Mouse (Mus musculus): ENCODE results near the gene Pigb. TPM values are rescaled to one million over a fixed set of nuclear protein-coding genes. Genes with fewer than 3 reads are reported as not detected.
A peak's percentile ranks its signal among the peaks of the same experiment; 100 is the strongest.
"Not testable (repeated sequence)": the region's sequence is repeated elsewhere in the genome, so short reads cannot be mapped to it uniquely, and the experiment has no call there.

Gene Pigb
- total RNA-seq (2021), result 10 to 100 TPM; 12.4 to 13.5 TPM
- long read RNA-seq, experiment 1, partial matches to known transcripts, result 4 of 10 reads
- long read RNA-seq, experiment 1, other reads (novel, unspliced or antisense), result 2 of 10 reads
- long read RNA-seq, experiment 2, partial matches to known transcripts, result 3 of 4 reads
- long read RNA-seq, experiment 2, other reads (novel, unspliced or antisense), result 0 of 4 reads

- no peak for DNase-seq (ENCODE audit: low spot score in 2 of 2)
Measured at GRCm38 (mm10) chr9:73040080-73040479, at the start of gene Pigb. Pigb (minus strand) TSS chr9:73040378.

- DNase-seq (ENCODE audit: low spot score in 2 of 2), result no peak
Measured at GRCm38 (mm10) chr9:73089222-73089920, 49.2 kb upstream of the Pigb start.

GRCm38 (mm10) chr9:73087581-73087980 lies 47.4 kb upstream of the Pigb start:
- DNase-seq (ENCODE audit: low spot score in 2 of 2), result no peak

GRCm38 (mm10) chr9:73087121-73087520 lies 46.9 kb upstream of the Pigb start:
- DNase-seq (ENCODE audit: low spot score in 2 of 2), result no peak

GRCm38 (mm10) chr9:73085845-73086244 lies 45.7 kb upstream of the Pigb start:
- no peak for DNase-seq (ENCODE audit: low spot score in 2 of 2)

GRCm38 (mm10) chr9:73083956-73084355 lies 43.8 kb upstream of the Pigb start:
- no peak for DNase-seq (ENCODE audit: low spot score in 2 of 2)

GRCm38 (mm10) chr9:73082291-73083000 lies 42.3 kb upstream of the Pigb start:
- no peak for DNase-seq (ENCODE audit: low spot score in 2 of 2)

- no peak for DNase-seq (ENCODE audit: low spot score in 2 of 2)
Measured at GRCm38 (mm10) chr9:73079801-73080325, 39.7 kb upstream of the Pigb start.

GRCm38 (mm10) chr9:73079349-73079748 lies 39.2 kb upstream of the Pigb start:
- DNase-seq (ENCODE audit: low spot score in 2 of 2), result not testable (repeated sequence)

GRCm38 (mm10) chr9:73073169-73073568 lies 33.0 kb upstream of the Pigb start:
- no peak for DNase-seq (ENCODE audit: low spot score in 2 of 2)

- DNase-seq (ENCODE audit: low spot score in 2 of 2), result no peak
Measured at GRCm38 (mm10) chr9:73072426-73072825, 32.2 kb upstream of the Pigb start.

- DNase-seq (ENCODE audit: low spot score in 2 of 2), result peak in 1 of 2 experiments; percentile 6
Measured at GRCm38 (mm10) chr9:73070971-73071659, 30.9 kb upstream of the Pigb start.

GRCm38 (mm10) chr9:73068688-73069087 lies 28.5 kb upstream of the Pigb start:
- DNase-seq (ENCODE audit: low spot score in 2 of 2), result no peak

GRCm38 (mm10) chr9:73068230-73068679 lies 28.1 kb upstream of the Pigb start:
- peak; percentile 64 to 72 for DNase-seq (ENCODE audit: low spot score in 2 of 2)

GRCm38 (mm10) chr9:73067086-73067485 lies 26.9 kb upstream of the Pigb start:
- DNase-seq (ENCODE audit: low spot score in 2 of 2), result no peak

- DNase-seq (ENCODE audit: low spot score in 2 of 2), result no peak
Measured at GRCm38 (mm10) chr9:73063621-73064290, 23.6 kb upstream of the Pigb start.

GRCm38 (mm10) chr9:73059224-73059623 lies 19.0 kb upstream of the Pigb start:
- DNase-seq (ENCODE audit: low spot score in 2 of 2), result no peak

- DNase-seq (ENCODE audit: low spot score in 2 of 2), result no peak
Measured at GRCm38 (mm10) chr9:73055441-73055911, 15.3 kb upstream of the Pigb start.

- no peak for DNase-seq (ENCODE audit: low spot score in 2 of 2)
Measured at GRCm38 (mm10) chr9:73050606-73051005, 10.4 kb upstream of the Pigb start.

GRCm38 (mm10) chr9:73049833-73050232 lies 9.7 kb upstream of the Pigb start:
- no peak for DNase-seq (ENCODE audit: low spot score in 2 of 2)

GRCm38 (mm10) chr9:73048927-73049326 lies 8.7 kb upstream of the Pigb start:
- no peak for DNase-seq (ENCODE audit: low spot score in 2 of 2)
